Mouse (Mus musculus): ENCODE data around the gene Catsperd. TPM values are rescaled to one million over a fixed set of nuclear protein-coding genes. Genes with fewer than 3 reads are reported as not detected.
A peak's percentile ranks its signal among the peaks of the same experiment; 100 is the strongest.
"Not testable (repeated sequence)": the region's sequence is repeated elsewhere in the genome, so short reads cannot be mapped to it uniquely, and the experiment has no call there.

Catsperd gene
- polyA plus RNA-seq, 1 experiment from 2014 or later = 0.31 TPM

- Histone ChIP-seq H3K4me2 (ENCODE audit: low read depth, low read length) (no peak overlapping the region), H3K4me1 (ENCODE audit: control insufficient read depth, insufficient read depth, low read length) (peaks cover 18% of the 10 kb centered on the region; the same call in 1 of the 2 replicates), H3K27ac (replicated peaks; ENCODE audit: low read depth, low read length) (no peak overlapping the region), H3K27me3 (replicated peaks; ENCODE audit: control insufficient read depth, insufficient read depth, low read length) (no peaks in the 10 kb centered on the region), H3K9me3 (ENCODE audit: control insufficient read depth, low read length) (no peaks in the 10 kb centered on the region), H3K4me3 (ENCODE audit: low read depth, low read length) (no peak overlapping the region), H3K36me3 (ENCODE audit: control insufficient read depth, insufficient read depth, low read length) (peaks cover 32% of the 10 kb centered on the region), H3K9ac (ENCODE audit: low read depth, low read length) (no peak overlapping the region)
- WGBS = 70% methylated on average over 2 of the region's 2 CpGs
- DNase-seq (ENCODE audit: low spot score) (no peak), ATAC-seq (ENCODE audit: low read depth) (no peak)
These were observed 16.6 kb upstream of the Catsperd start for GRCm38 (mm10) chr17:56611323-56611722.

DNA sequence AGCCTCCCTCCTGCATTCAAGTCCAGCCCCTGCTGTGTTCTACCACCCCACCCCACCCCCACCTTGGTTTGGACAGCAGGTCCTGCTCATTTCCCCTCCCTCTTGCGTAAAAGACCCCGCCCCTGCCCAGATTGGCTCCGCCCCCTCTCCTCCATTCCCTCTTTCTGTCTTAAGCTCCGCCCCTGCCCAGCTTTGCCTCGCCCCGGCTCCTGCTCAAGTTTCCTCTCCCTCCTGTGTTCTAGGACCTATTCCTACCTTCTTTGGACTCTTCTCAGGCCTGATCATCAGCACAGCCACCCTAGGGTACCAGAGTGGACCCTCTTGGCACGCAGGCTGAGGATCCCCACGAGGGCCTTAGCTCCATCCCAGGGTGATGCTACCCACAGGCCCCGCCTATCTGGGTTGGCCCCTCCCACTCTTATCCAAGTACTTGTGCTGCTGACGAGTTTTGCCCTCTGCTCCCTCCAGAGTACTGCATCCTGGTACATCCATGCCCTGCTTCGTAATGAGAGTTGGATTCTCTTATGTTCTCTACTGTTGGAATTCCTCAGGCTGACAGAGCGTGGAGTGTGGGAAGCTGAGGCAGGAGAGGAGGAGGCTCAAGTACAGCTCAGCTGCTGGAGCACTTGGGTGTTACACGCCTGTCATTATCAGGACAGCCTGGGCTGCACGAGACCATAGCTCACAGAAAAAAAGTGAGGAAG is 15.9 kb upstream of the Catsperd start:
- WGBS = 16% methylated on average over 14 of the region's 14 CpGs
- ATAC-seq (ENCODE audit: low read depth) (no peak), DNase-seq (ENCODE audit: low spot score) (no peak)
- no peaks in the 10 kb centered on the region for H3K9me3 ChIP-seq (ENCODE audit: control insufficient read depth, low read length)
- H3K4me3 ChIP-seq (ENCODE audit: low read depth, low read length) = no peak overlapping the region
- H3K9ac ChIP-seq (ENCODE audit: low read depth, low read length) = no peak overlapping the region
- H3K27ac ChIP-seq (replicated peaks; ENCODE audit: low read depth, low read length) = no peak overlapping the region
- peaks cover 32% of the 10 kb centered on the region for H3K36me3 ChIP-seq (ENCODE audit: control insufficient read depth, insufficient read depth, low read length)
- H3K4me1 ChIP-seq (ENCODE audit: control insufficient read depth, insufficient read depth, low read length) = peaks cover 18% of the 10 kb centered on the region; the same call in 1 of the 2 replicates
- H3K4me2 ChIP-seq (ENCODE audit: low read depth, low read length) = no peak overlapping the region
- no peaks in the 10 kb centered on the region for H3K27me3 ChIP-seq (replicated peaks; ENCODE audit: control insufficient read depth, insufficient read depth, low read length)

DNA sequence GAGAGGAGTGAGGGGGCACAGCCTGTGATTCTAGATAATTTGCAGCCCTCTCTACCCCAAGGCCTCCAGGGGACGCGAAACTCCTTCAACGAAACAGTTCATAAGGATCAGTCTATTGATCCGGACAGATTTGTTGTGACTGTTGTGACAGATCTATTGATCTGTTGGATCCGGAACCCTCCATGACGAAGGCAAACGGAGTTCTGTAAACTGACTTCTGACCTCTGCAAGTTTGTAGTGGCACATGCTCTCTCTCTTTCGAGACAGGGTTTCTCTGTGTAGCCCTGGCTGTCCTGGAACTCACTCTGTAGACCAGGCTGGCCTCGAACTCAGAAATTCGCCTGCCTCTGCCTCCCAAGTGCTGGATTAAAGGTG is 15.4 kb upstream of the Catsperd start:
- not testable (repeated sequence) for DNase-seq (ENCODE audit: low spot score); ATAC-seq (ENCODE audit: low read depth); H3K9ac ChIP-seq (ENCODE audit: low read depth, low read length); H3K27me3 ChIP-seq (replicated peaks; ENCODE audit: control insufficient read depth, insufficient read depth, low read length); H3K4me3 ChIP-seq (ENCODE audit: low read depth, low read length); H3K27ac ChIP-seq (replicated peaks; ENCODE audit: low read depth, low read length); H3K4me2 ChIP-seq (ENCODE audit: low read depth, low read length); H3K9me3 ChIP-seq (ENCODE audit: control insufficient read depth, low read length)
- H3K4me1 ChIP-seq (ENCODE audit: control insufficient read depth, insufficient read depth, low read length) = peaks cover 18% of the 10 kb centered on the region; the same call in 1 of the 2 replicates
- peaks cover 35% of the 10 kb centered on the region for H3K36me3 ChIP-seq (ENCODE audit: control insufficient read depth, insufficient read depth, low read length)
- whole genome bisulfite sequencing = 79% methylated on average over 10 of the region's 10 CpGs

DNA sequence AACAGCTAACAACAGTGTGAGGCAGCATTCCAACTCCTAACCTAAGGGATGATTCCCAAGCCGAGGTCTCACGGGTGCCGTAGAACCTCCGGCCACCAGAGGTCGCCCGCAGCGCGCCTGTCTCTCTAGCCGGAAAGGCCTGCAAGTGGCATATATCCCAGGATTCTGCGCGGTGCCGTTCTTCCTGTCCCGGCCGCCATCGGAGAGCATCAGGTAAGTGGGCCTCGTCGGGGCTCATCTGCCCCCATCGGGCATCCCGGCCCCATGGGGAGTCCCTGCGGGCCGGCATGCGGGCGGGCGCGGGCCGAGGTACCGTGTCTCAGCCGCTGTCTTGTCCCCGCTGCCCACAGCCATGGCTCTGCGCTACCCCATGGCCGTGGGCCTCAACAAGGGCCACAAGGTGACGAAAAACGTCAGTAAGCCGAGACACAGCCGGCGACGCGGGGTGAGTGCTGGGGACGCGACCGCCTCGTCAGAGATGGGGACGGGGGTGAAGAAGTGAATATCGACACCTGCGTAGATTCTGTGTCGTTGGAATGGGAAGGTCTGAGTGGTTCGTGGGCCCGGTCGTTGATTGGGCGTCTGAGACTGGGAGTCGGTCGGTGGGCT is 14.6 kb upstream of the Catsperd start, which contains the start of gene Rpl36:
Gene Rpl36 (plus strand): TSS at position 181 of the 609 bp plus-strand sequence.
- under 1% methylated on average over 44 of the region's 52 CpGs for WGBS
- DNase-seq (ENCODE audit: low spot score) (peak; percentile 96), ATAC-seq (ENCODE audit: low read depth) (peak; percentile 73)
- no peaks in the 10 kb centered on the region for H3K27me3 ChIP-seq (replicated peaks; ENCODE audit: control insufficient read depth, insufficient read depth, low read length)
- H3K9ac ChIP-seq (ENCODE audit: low read depth, low read length) = peak within 1 kb of the TSS; percentile 82
- H3K4me2 ChIP-seq (ENCODE audit: low read depth, low read length) = peak within 1 kb of the TSS; percentile 93
- H3K36me3 ChIP-seq (ENCODE audit: control insufficient read depth, insufficient read depth, low read length) = peaks cover 43% of the 10 kb centered on the region
- H3K4me3 ChIP-seq (ENCODE audit: low read depth, low read length) = peak within 1 kb of the TSS; percentile 70
- H3K27ac ChIP-seq (replicated peaks; ENCODE audit: low read depth, low read length) = peak within 1 kb of the TSS; percentile 91
- H3K4me1 ChIP-seq (ENCODE audit: control insufficient read depth, insufficient read depth, low read length) = peaks cover 17% of the 10 kb centered on the region; the same call in 1 of the 2 replicates
- no peaks in the 10 kb centered on the region for H3K9me3 ChIP-seq (ENCODE audit: control insufficient read depth, low read length)

- Histone ChIP-seq H3K4me2 (ENCODE audit: low read depth, low read length) (peak overlapping the region; percentile 93), H3K4me3 (ENCODE audit: low read depth, low read length) (peak overlapping the region; percentile 70), H3K36me3 (ENCODE audit: control insufficient read depth, insufficient read depth, low read length) (peaks cover 48% of the 10 kb centered on the region), H3K9ac (ENCODE audit: low read depth, low read length) (peak overlapping the region; percentile 82), H3K4me1 (ENCODE audit: control insufficient read depth, insufficient read depth, low read length) (peaks cover 12% of the 10 kb centered on the region; the same call in 1 of the 2 replicates), H3K27ac (replicated peaks; ENCODE audit: low read depth, low read length) (peak overlapping the region; percentile 91)
- WGBS = 0% methylated on average over 21 of the region's 26 CpGs
- H3K9me3 ChIP-seq (ENCODE audit: control insufficient read depth, low read length); ATAC-seq (ENCODE audit: low read depth); H3K27me3 ChIP-seq (replicated peaks; ENCODE audit: control insufficient read depth, insufficient read depth, low read length); DNase-seq (ENCODE audit: low spot score): not testable (repeated sequence)
These were observed 14.1 kb upstream of the Catsperd start for GRCm38 (mm10) chr17:56613893-56614292.

GRCm38 (mm10) chr17:56614391-56615135 is 13.4 kb upstream of the Catsperd start:
- Histone ChIP-seq H3K36me3 (ENCODE audit: control insufficient read depth, insufficient read depth, low read length) (peaks cover 55% of the 10 kb centered on the region), H3K9me3 (ENCODE audit: control insufficient read depth, low read length) (no peaks in the 10 kb centered on the region), H3K27me3 (replicated peaks; ENCODE audit: control insufficient read depth, insufficient read depth, low read length) (no peaks in the 10 kb centered on the region), H3K27ac (replicated peaks; ENCODE audit: low read depth, low read length) (peak overlapping the region; percentile 91; the same call in 1 of the 2 replicates), H3K4me2 (ENCODE audit: low read depth, low read length) (peak overlapping the region; percentile 93), H3K4me3 (ENCODE audit: low read depth, low read length) (peak overlapping the region; percentile 70), H3K9ac (ENCODE audit: low read depth, low read length) (peak overlapping the region; percentile 82), H3K4me1 (ENCODE audit: control insufficient read depth, insufficient read depth, low read length) (peaks cover 9% of the 10 kb centered on the region; the same call in 1 of the 2 replicates)
- ATAC-seq (ENCODE audit: low read depth) = no peak
- WGBS = 26% methylated on average over 14 of the region's 14 CpGs
- no peak for DNase-seq (ENCODE audit: low spot score)

- Histone ChIP-seq H3K27me3 (replicated peaks; ENCODE audit: control insufficient read depth, insufficient read depth, low read length) (no peaks in the 10 kb centered on the region), H3K9ac (ENCODE audit: low read depth, low read length) (peak overlapping the region; percentile 82; the same call in 1 of the 2 replicates), H3K27ac (replicated peaks; ENCODE audit: low read depth, low read length) (no peak overlapping the region), H3K4me1 (ENCODE audit: control insufficient read depth, insufficient read depth, low read length) (peaks cover 7% of the 10 kb centered on the region; the same call in 1 of the 2 replicates), H3K4me2 (ENCODE audit: low read depth, low read length) (peak overlapping the region; percentile 93), H3K9me3 (ENCODE audit: control insufficient read depth, low read length) (no peaks in the 10 kb centered on the region), H3K4me3 (ENCODE audit: low read depth, low read length) (peak overlapping the region; percentile 70), H3K36me3 (ENCODE audit: control insufficient read depth, insufficient read depth, low read length) (peaks cover 62% of the 10 kb centered on the region)
- no peak for ATAC-seq (ENCODE audit: low read depth)
- 84% methylated on average over 11 of the region's 11 CpGs for whole genome bisulfite sequencing
- DNase-seq (ENCODE audit: low spot score) = no peak
These were observed 12.7 kb upstream of the Catsperd start for GRCm38 (mm10) chr17:56615136-56615784.

DNA sequence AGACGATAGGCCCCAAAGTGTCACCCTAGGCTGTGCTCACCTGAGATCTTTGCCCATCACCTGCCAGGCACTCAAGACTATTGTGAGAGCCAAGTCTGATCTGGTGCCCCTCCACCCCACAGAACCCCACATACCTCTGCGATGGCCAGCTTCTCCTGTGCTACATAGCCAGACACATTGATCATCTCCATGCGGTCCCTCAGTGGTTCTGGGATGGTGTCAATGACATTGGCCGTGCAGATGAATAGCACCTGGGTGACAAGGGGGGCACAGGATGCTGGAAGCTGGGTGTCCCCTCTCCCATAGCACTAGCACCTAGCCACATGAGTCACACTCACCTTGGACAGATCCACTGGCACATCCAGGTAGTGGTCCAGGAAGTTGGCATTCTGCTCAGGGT is 12.2 kb upstream of the Catsperd start:
- Histone ChIP-seq H3K27me3 (replicated peaks; ENCODE audit: control insufficient read depth, insufficient read depth, low read length) (no peaks in the 10 kb centered on the region), H3K27ac (replicated peaks; ENCODE audit: low read depth, low read length) (no peak overlapping the region), H3K9me3 (ENCODE audit: control insufficient read depth, low read length) (no peaks in the 10 kb centered on the region), H3K4me2 (ENCODE audit: low read depth, low read length) (no peak overlapping the region), H3K4me1 (ENCODE audit: control insufficient read depth, insufficient read depth, low read length) (peaks cover 5% of the 10 kb centered on the region; the same call in 1 of the 2 replicates), H3K4me3 (ENCODE audit: low read depth, low read length) (no peak overlapping the region), H3K36me3 (ENCODE audit: control insufficient read depth, insufficient read depth, low read length) (peaks cover 67% of the 10 kb centered on the region), H3K9ac (ENCODE audit: low read depth, low read length) (no peak overlapping the region)
- no peak for DNase-seq (ENCODE audit: low spot score)
- 89% methylated on average over 4 of the region's 4 CpGs for WGBS
- ATAC-seq (ENCODE audit: low read depth) = no peak
